Mouse (Mus musculus) lung, postnatal 0 days (tissue): ENCODE results near the gene Dpyd.

Source experiments
- CTCF ChIP-seq: IDR thresholded peaks from 2 replicates; pipeline ENCODE4 v1.5.1; 2016; ENCODE audit warnings: antibody characterized with exemption, mild to moderate bottlenecking
- EP300 ChIP-seq: IDR thresholded peaks from 2 replicates; pipeline ENCODE4 v1.6.1; 2016; ENCODE audit warnings: antibody characterized with exemption, mild to moderate bottlenecking, control low read depth

- TF ChIP-seq CTCF, result no peak
- no peak for TF ChIP-seq EP300
Measured at GRCm38 (mm10) chr3:119195613-119196012, 633.7 kb downstream of the Dpyd start.
